Mouse (Mus musculus): ENCODE measurements around the gene Sec13. TPM values are rescaled to one million over a fixed set of nuclear protein-coding genes. Genes with fewer than 3 reads are reported as not detected.

Sec13 gene
- polyA plus RNA-seq, 1 experiment from 2014 or later = 216 TPM

DNA sequence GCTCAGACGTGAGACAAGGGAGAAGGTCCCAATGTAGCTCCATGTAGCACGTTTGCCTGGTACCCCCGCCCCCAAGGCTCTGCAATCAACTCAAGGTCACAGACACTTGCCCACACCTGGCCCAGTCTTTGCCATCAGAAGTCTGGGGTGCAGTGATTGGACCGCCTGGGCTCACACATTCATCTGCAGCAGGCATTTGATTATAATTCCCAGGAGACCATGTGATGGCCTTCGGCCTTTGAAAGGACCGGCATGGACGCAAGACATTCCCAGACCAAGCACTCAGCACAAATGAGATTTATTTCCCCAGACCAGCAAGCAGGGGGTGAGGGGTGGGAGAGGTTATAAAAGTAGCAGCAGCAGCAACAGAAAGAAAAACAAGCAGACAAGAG lies 50.5 kb downstream of the Sec13 start:
- Histone ChIP-seq H3K4me2 (ENCODE audit: low read length) (peak overlapping the region; percentile 40; the same call in 1 of the 2 replicates), H3K27ac (peak overlapping the region; percentile 91), H3K9me3 (replicated peaks; ENCODE audit: low read length) (no peaks in the 10 kb centered on the region), H3K36me3 (ENCODE audit: insufficient read depth, low read length) (no peaks in the 10 kb centered on the region), H3K27me3 (ENCODE audit: insufficient read depth, low read length) (no peaks in the 10 kb centered on the region), H3K4me3 (replicated peaks; ENCODE audit: low read depth, low read length) (0 out of 2 replicates have a peak overlapping the region, but pooled peaks have one; percentile 3), H3K4me1 (replicated peaks; ENCODE audit: insufficient read depth, low read length) (peaks cover 14% of the 10 kb centered on the region), H3K9ac (ENCODE audit: low read depth, low read length) (no peak overlapping the region)
- ATAC-seq (replicated peaks; ENCODE audit: low FRiP score, low read depth) (peak; percentile 82), DNase-seq (ENCODE audit: low spot score) (peak; percentile 90)
- 8% methylated on average over 7 of the region's 7 CpGs for WGBS
- no peak for TF ChIP-seq CTCF (IDR thresholded peaks at IDR 0.05; ENCODE audit: low read depth)

GRCm38 (mm10) chr6:113686551-113687125 lies 53.9 kb downstream of the Sec13 start:
- Histone ChIP-seq H3K9me3 (replicated peaks; ENCODE audit: low read length) (no peaks in the 10 kb centered on the region), H3K4me2 (ENCODE audit: low read length) (no peak overlapping the region), H3K9ac (ENCODE audit: low read depth, low read length) (0 out of 2 replicates have a peak overlapping the region, but pooled peaks have one; percentile 13), H3K4me3 (replicated peaks; ENCODE audit: low read depth, low read length) (no peak overlapping the region), H3K36me3 (ENCODE audit: insufficient read depth, low read length) (no peaks in the 10 kb centered on the region), H3K4me1 (replicated peaks; ENCODE audit: insufficient read depth, low read length) (peaks cover 14% of the 10 kb centered on the region), H3K27ac (no peak overlapping the region), H3K27me3 (ENCODE audit: insufficient read depth, low read length) (no peaks in the 10 kb centered on the region)
- no peak for ATAC-seq (replicated peaks; ENCODE audit: low FRiP score, low read depth)
- 57% methylated on average over 8 of the region's 8 CpGs for WGBS
- TF ChIP-seq CTCF (IDR thresholded peaks at IDR 0.05; ENCODE audit: low read depth) = no peak
- DNase-seq (ENCODE audit: low spot score) = no peak

- DNase-seq (ENCODE audit: low spot score) (no peak), ATAC-seq (replicated peaks; ENCODE audit: low FRiP score, low read depth) (no peak)
- no peaks in the 10 kb centered on the region for H3K36me3 ChIP-seq (ENCODE audit: insufficient read depth, low read length)
- H3K9ac ChIP-seq (ENCODE audit: low read depth, low read length) = no peak overlapping the region
- H3K27me3 ChIP-seq (ENCODE audit: insufficient read depth, low read length) = no peaks in the 10 kb centered on the region
- TF ChIP-seq CTCF (IDR thresholded peaks at IDR 0.05; ENCODE audit: low read depth) = no peak
- H3K27ac ChIP-seq = no peak overlapping the region
- 89% methylated on average over 10 of the region's 10 CpGs for WGBS
- H3K4me3 ChIP-seq (replicated peaks; ENCODE audit: low read depth, low read length) = no peak overlapping the region
- no peak overlapping the region for H3K4me2 ChIP-seq (ENCODE audit: low read length)
- H3K4me1 ChIP-seq (replicated peaks; ENCODE audit: insufficient read depth, low read length) = no peaks in the 10 kb centered on the region
- no peaks in the 10 kb centered on the region for H3K9me3 ChIP-seq (replicated peaks; ENCODE audit: low read length)
These were observed 57.3 kb downstream of the Sec13 start for GRCm38 (mm10) chr6:113683081-113683825.

DNA sequence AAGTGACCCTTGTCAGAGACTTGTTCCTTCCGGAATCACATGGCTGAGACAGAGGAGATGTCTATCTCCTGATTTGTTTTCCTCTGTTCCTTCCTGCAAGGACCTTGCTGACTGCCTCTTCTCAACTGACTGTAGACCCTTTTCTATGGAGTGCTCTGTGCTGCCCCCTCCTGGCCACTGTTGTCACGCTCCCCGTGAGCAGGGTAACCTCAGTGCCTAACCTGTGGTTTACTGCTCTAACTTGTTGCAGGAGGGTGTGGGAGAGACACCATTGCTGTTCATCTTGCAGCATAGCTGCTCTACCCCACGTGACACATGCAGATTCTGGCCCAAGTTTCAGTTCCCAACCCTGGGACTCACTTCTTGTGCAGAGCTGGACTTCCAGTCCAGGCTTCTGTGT lies 59.3 kb downstream of the Sec13 start:
- peak; percentile 88 for DNase-seq (ENCODE audit: low spot score)
- Histone ChIP-seq H3K9ac (ENCODE audit: low read depth, low read length) (no peak overlapping the region), H3K4me2 (ENCODE audit: low read length) (no peak overlapping the region), H3K36me3 (ENCODE audit: insufficient read depth, low read length) (no peaks in the 10 kb centered on the region), H3K27ac (no peak overlapping the region), H3K4me1 (replicated peaks; ENCODE audit: insufficient read depth, low read length) (no peaks in the 10 kb centered on the region), H3K4me3 (replicated peaks; ENCODE audit: low read depth, low read length) (no peak overlapping the region), H3K27me3 (ENCODE audit: insufficient read depth, low read length) (no peaks in the 10 kb centered on the region), H3K9me3 (replicated peaks; ENCODE audit: low read length) (no peaks in the 10 kb centered on the region)
- 23% methylated on average over 4 of the region's 4 CpGs for WGBS
- peak; percentile 92 for TF ChIP-seq CTCF (IDR thresholded peaks at IDR 0.05; ENCODE audit: low read depth)
- ATAC-seq (replicated peaks; ENCODE audit: low FRiP score, low read depth) = peak; percentile 82

- DNase-seq (ENCODE audit: low spot score) (no peak), ATAC-seq (replicated peaks; ENCODE audit: low FRiP score, low read depth) (no peak)
- H3K36me3 ChIP-seq (ENCODE audit: insufficient read depth, low read length) = no peaks in the 10 kb centered on the region
- no peak overlapping the region for H3K4me2 ChIP-seq (ENCODE audit: low read length)
- H3K27me3 ChIP-seq (ENCODE audit: insufficient read depth, low read length) = no peaks in the 10 kb centered on the region
- no peak overlapping the region for H3K4me3 ChIP-seq (replicated peaks; ENCODE audit: low read depth, low read length)
- H3K9ac ChIP-seq (ENCODE audit: low read depth, low read length) = no peak overlapping the region
- no peak overlapping the region for H3K27ac ChIP-seq
- WGBS = 81% methylated on average over 9 of the region's 9 CpGs
- H3K4me1 ChIP-seq (replicated peaks; ENCODE audit: insufficient read depth, low read length) = no peaks in the 10 kb centered on the region
- TF ChIP-seq CTCF (IDR thresholded peaks at IDR 0.05; ENCODE audit: low read depth) = no peak
- H3K9me3 ChIP-seq (replicated peaks; ENCODE audit: low read length) = no peaks in the 10 kb centered on the region
These were observed 60.5 kb downstream of the Sec13 start for GRCm38 (mm10) chr6:113679993-113680566.

GRCm38 (mm10) chr6:113678246-113679012 lies 62.1 kb downstream of the Sec13 start:
- Histone ChIP-seq H3K36me3 (ENCODE audit: insufficient read depth, low read length) (no peaks in the 10 kb centered on the region), H3K27ac (no peak overlapping the region), H3K9ac (ENCODE audit: low read depth, low read length) (no peak overlapping the region), H3K4me3 (replicated peaks; ENCODE audit: low read depth, low read length) (no peak overlapping the region), H3K4me2 (ENCODE audit: low read length) (no peak overlapping the region), H3K27me3 (ENCODE audit: insufficient read depth, low read length) (no peaks in the 10 kb centered on the region), H3K4me1 (replicated peaks; ENCODE audit: insufficient read depth, low read length) (no peaks in the 10 kb centered on the region), H3K9me3 (replicated peaks; ENCODE audit: low read length) (no peaks in the 10 kb centered on the region)
- ATAC-seq (replicated peaks; ENCODE audit: low FRiP score, low read depth) (no peak), DNase-seq (ENCODE audit: low spot score) (no peak)
- no peak for TF ChIP-seq CTCF (IDR thresholded peaks at IDR 0.05; ENCODE audit: low read depth)
- WGBS = 84% methylated on average over 14 of the region's 14 CpGs

Small RNA genes lying within 50 kb of the gene (microRNA-seq; reads per million reads assigned to microRNA genes)
- 1.0 reads per million for gene Mir7042

Other genes with a start within 250 kb of the Sec13 start
- 0.52 and 0.55 TPM in 2 replicates for gene Prrt3, start 238.8 kb downstream of the Sec13 start, polyA plus RNA-seq (2015; fragmentation: Nextera tagmentation; extraction: Ambion mirVana)
- gene Emc3, start 209.1 kb downstream of the Sec13 start, polyA plus RNA-seq (2015; fragmentation: Nextera tagmentation; extraction: Ambion mirVana) = 114 and 118 TPM in 2 replicates
- 3.0 and 5.1 TPM in 2 replicates for gene Fancd2, start 209.1 kb downstream of the Sec13 start, polyA plus RNA-seq (2015; fragmentation: Nextera tagmentation; extraction: Ambion mirVana)
- 1.6 TPM in 2 replicates for gene Fancd2os, start 140.0 kb downstream of the Sec13 start, polyA plus RNA-seq (2015; fragmentation: Nextera tagmentation; extraction: Ambion mirVana)
- 236 and 242 TPM in 2 replicates for gene Brk1, start 136.0 kb downstream of the Sec13 start, polyA plus RNA-seq (2015; fragmentation: Nextera tagmentation; extraction: Ambion mirVana)
- gene Vhl, start 116.8 kb downstream of the Sec13 start, polyA plus RNA-seq (2015; fragmentation: Nextera tagmentation; extraction: Ambion mirVana) = 33.5 and 36.9 TPM in 2 replicates
- 5.3 and 6.7 TPM in 2 replicates for gene Irak2, start 102.3 kb downstream of the Sec13 start, polyA plus RNA-seq (2015; fragmentation: Nextera tagmentation; extraction: Ambion mirVana)
- gene Tatdn2, start 43.7 kb downstream of the Sec13 start, polyA plus RNA-seq (2015; fragmentation: Nextera tagmentation; extraction: Ambion mirVana) = 0.78 and 0.95 TPM in 2 replicates
- not detected in 2 replicates for gene Ghrl, start 20.9 kb downstream of the Sec13 start, polyA plus RNA-seq (2015; fragmentation: Nextera tagmentation; extraction: Ambion mirVana)

Data from kidney, postnatal 0 days (tissue).